Mouse (Mus musculus): ENCODE measurements around the gene Prkg2.

Prkg2 gene

DNA sequence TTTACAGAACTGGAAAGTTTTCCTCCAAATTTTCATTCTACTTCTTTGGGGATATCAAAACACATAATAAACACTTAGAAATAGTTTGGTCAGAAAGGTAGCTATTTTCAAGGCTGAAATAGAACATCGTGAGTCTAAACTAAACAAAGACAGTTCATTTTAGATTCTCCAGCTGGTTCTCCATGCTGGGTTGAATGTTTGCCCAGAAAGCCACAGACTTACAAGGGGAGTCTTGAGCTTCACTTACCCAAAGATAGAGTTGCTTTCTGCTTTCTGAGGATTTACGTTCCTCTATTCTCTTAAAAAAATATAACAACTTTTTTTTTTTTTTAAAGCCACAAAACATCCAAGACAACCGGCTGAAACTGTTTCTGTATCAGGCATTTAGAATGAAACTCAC is 142.9 kb downstream of the Prkg2 start:
- no peak for DNase-seq

DNA sequence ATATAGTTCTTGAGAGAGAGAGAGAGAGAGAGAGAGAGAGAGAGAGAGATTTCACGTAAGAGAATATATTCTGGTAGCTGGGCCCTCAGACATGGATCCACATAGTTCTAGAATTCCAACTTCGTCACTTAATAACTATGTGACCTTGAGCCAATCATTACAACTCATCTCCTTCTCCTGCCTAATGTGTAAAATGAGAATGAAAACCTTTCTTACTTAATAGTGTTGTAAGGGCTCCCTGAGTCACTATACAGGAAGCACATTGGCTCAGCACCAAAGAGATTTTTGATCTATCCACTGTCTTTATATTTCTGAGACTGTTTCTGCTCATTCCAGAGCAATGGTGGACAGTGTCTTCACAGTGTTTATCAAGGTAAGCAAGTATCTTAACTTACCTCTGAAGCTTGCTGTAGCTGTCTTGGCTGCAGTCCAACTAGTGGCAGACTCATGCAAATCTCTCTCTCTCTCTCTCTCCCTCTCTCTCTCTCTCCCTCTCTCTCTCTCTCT is 146.6 kb downstream of the Prkg2 start:
- DNase-seq = no peak

DNA sequence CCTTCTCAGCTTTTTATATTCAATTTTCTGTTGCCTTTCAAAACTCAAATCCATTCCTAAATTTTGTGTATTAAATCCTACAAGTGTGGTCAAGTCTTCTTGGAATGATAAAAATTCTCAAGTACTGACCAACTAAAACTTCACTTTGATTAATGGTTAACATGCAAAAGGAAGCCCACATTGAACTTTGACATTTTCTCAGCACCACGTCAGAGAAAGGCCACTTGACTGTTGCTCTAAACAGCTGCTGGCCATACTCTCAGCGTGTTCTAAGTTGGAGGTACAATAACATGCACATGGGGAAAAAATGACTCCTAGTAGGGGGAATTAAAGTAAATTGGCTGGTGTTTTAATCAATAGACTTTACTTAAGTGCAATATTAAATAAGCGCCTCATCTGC is 155.1 kb downstream of the Prkg2 start:
- DNase-seq = no peak
